Mouse (Mus musculus) hindbrain, embryonic 11.5 days (tissue): Measurements from ENCODE around the gene Gm1043. TPM values are rescaled to one million over a fixed set of nuclear protein-coding genes. Genes with fewer than 3 reads are reported as not detected.

Source experiments
- ATAC-seq: fragments of 200-750 bp; cut with Nextera tagmentation; 2 replicates; pipeline ENCODE4 v1.8.0; 2017; ENCODE audit warnings: mild to moderate bottlenecking, moderate TSS enrichment, moderate library complexity; ENCODE audit not compliant: low FRiP score
- DNase-seq: peaks from one replicate; pipeline ENCODE4 v3.0.0-alpha.2; 2015; ENCODE audit warnings: low spot score
- H3K27ac ChIP-seq: fragments of 300-500 bp; sonication (generic); 2 replicates; pipeline ENCODE4 v1.5.1; 2014; ENCODE audit warnings: mild to moderate bottlenecking, low read depth, low read length
- H3K27me3 ChIP-seq: fragments of 300-500 bp; sonication (generic); 2 replicates; pipeline ENCODE4 v1.6.1; 2014; ENCODE audit warnings: mild to moderate bottlenecking, low read length, moderate library complexity, mixed read lengths; ENCODE audit not compliant: control insufficient read depth, insufficient read depth
- H3K36me3 ChIP-seq: fragments of 300-500 bp; sonication (generic); 2 replicates; pipeline ENCODE4 v1.6.1; 2014; ENCODE audit warnings: mild to moderate bottlenecking, low read length, moderate library complexity, mixed read lengths; ENCODE audit not compliant: control insufficient read depth, insufficient read depth
- H3K4me1 ChIP-seq: fragments of 300-500 bp; sonication (generic); replicated peaks from 2 replicates; pipeline ENCODE4 v1.6.1; 2014; ENCODE audit warnings: low read length, mixed read lengths; ENCODE audit not compliant: control insufficient read depth, insufficient read depth
- H3K4me2 ChIP-seq: fragments of 300-500 bp; sonication (generic); replicated peaks from 2 replicates; pipeline ENCODE4 v1.6.1; 2014; ENCODE audit warnings: mild to moderate bottlenecking, low read depth, low read length
- H3K4me3 ChIP-seq: fragments of 300-500 bp; sonication (generic); 2 replicates; pipeline ENCODE4 v1.5.1; 2014; ENCODE audit warnings: low read depth, low read length
- H3K9ac ChIP-seq: fragments of 300-500 bp; sonication (generic); 2 replicates; pipeline ENCODE4 v1.6.1; 2014; ENCODE audit warnings: low read depth, low read length
- H3K9me3 ChIP-seq: fragments of 300-500 bp; sonication (generic); 2 replicates; pipeline ENCODE4 v1.6.1; 2016; ENCODE audit warnings: low read length; ENCODE audit not compliant: control insufficient read depth
- WGBS: fragments of 180-500 bp; shearing (Covaris S2); extraction: QIAGEN DNeasy Blood & Tissue Kit; methylation state at CpG from one replicate; pipeline ENCODE4 v1.1.7; 2014; 5-methylcytosine and 5-hydroxymethylcytosine counted together
- polyA plus RNA-seq: library from polyadenylated mRNA; unstranded; fragments of >200 nt; fragmentation: Nextera tagmentation; extraction: Ambion mirVana; gene quantifications from 2 replicates; pipeline ENCODE4 v1.2.1, GENCODE M21; 2014

The Gm1043 gene
- polyA plus RNA-seq, 1 experiment from 2014 or later: 0.09 TPM

DNA sequence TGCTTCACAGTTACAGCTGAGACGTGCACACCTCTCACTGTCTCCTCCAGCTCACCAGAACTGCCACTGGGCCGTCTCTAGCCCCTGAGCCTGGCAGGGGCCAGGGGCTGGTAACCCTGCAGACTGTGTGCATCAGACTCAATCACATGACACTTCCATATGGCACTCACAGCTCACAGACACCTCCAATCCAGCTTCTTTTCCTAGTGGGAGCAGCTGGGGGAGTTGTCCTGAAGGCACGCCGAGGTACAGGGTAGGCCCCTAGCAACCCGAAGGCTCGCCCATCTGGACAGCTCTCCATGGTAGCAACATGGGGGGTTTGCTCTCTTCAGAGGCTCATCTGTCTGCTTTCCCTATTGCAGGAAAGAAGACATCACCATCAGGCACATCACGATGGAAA lies 143.7 kb downstream of the Gm1043 start:
- H3K27me3 ChIP-seq: no peaks in the 10 kb centered on the region
- ATAC-seq: peak; percentile 40; the same call in 1 of the 2 replicates
- H3K9me3 ChIP-seq: no peaks in the 10 kb centered on the region
- H3K36me3 ChIP-seq: no peaks in the 10 kb centered on the region
- H3K4me1 ChIP-seq: no peaks in the 10 kb centered on the region
- no peak overlapping the region for H3K9ac ChIP-seq
- no peak overlapping the region for H3K4me3 ChIP-seq
- H3K4me2 ChIP-seq: no peak overlapping the region
- 60% methylated on average over 7 of the region's 7 CpGs for WGBS
- H3K27ac ChIP-seq: 0 out of 2 replicates have a peak overlapping the region, but pooled peaks have one; percentile 27
- no peak for DNase-seq

DNA sequence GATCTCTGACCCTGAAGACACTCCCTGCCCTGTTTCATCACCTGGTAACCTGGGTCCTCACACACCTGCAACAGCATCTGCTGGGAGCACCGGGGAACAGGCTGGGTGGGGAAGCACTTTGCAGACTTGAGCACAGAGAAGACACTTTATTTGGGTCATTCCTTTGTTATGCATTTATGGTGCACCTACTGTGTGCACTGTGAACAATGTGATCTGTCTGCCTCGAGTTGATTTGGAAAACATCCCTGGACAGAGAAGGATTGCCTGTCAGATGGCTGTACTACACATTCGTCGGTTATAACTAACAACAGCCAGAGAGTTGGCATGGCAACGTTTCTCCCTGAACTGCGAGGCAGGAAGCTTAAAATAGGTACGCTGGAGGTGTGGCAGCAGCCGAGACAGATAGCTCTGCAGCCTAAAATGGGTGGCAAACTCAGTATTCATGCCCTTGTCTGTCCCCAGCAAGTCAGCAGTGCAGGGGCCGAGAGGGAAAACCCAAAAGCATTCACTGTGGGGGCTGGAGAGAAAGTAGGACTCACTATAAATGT lies 147.9 kb downstream of the Gm1043 start:
- H3K36me3 ChIP-seq: no peaks in the 10 kb centered on the region
- H3K9me3 ChIP-seq: no peaks in the 10 kb centered on the region
- no peaks in the 10 kb centered on the region for H3K27me3 ChIP-seq
- no peak overlapping the region for H3K4me2 ChIP-seq
- H3K9ac ChIP-seq: no peak overlapping the region
- DNase-seq: no peak
- H3K27ac ChIP-seq: no peak overlapping the region
- 53% methylated on average over 9 of the region's 9 CpGs for WGBS
- H3K4me1 ChIP-seq: no peaks in the 10 kb centered on the region
- ATAC-seq: no peak
- H3K4me3 ChIP-seq: no peak overlapping the region

DNA sequence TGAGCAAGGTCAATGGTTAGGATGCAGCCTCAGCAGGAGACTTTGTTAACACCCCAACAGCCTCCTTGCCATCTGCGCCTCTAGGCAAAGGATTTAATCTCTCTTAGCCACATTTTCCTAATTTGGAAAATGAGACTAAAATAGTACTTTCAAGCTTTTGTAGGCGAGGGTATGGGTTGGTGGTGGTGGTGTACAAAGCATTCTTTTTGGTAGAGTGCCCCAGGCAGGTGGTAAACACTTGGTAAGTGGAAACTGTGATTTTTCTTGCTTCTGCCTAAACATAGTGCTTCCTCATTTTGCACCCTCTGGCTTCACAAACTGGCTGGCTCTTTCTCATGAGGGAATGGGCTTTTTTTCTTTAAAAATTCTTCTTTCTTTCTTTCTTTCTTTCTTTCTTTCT lies 153.5 kb downstream of the Gm1043 start:
- Histone ChIP-seq H3K36me3 (no peaks in the 10 kb centered on the region), H3K27me3 (peaks cover 32% of the 10 kb centered on the region), H3K9ac (no peak overlapping the region), H3K4me3 (no peak overlapping the region), H3K9me3 (no peaks in the 10 kb centered on the region), H3K27ac (no peak overlapping the region), H3K4me2 (no peak overlapping the region), H3K4me1 (peaks cover 3% of the 10 kb centered on the region; the same call in 1 of the 2 replicates)
- DNase-seq (no peak), ATAC-seq (no peak)
- WGBS: 35% methylated on average over 2 of the region's 2 CpGs

DNA sequence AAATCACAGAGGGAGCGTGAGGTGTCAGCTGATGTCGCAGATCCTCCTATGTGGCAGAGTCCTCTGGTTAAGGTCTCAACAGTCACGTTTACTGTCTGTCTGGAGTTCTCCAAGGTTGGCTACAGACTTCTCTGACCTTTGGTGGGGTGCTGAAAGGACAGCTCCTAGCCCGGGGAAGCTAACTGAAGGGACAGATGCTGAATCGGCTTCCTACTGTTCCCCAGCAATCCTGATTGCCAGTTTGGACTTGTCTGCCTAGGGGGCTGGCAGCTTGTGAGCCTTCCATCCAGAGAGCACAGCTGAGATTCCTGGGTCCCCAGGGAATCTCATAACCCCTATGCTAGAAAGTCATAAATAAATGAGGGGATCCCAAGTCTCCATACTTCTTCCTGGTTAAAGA lies 155.4 kb downstream of the Gm1043 start:
- Histone ChIP-seq H3K36me3 (no peaks in the 10 kb centered on the region), H3K4me3 (no peak overlapping the region), H3K9me3 (no peaks in the 10 kb centered on the region), H3K9ac (no peak overlapping the region), H3K27ac (no peak overlapping the region), H3K27me3 (peaks cover 35% of the 10 kb centered on the region), H3K4me2 (no peak overlapping the region), H3K4me1 (peaks cover 3% of the 10 kb centered on the region; the same call in 1 of the 2 replicates)
- 5% methylated on average over 5 of the region's 5 CpGs for WGBS
- DNase-seq: peak; percentile 67
- ATAC-seq: no peak

DNA sequence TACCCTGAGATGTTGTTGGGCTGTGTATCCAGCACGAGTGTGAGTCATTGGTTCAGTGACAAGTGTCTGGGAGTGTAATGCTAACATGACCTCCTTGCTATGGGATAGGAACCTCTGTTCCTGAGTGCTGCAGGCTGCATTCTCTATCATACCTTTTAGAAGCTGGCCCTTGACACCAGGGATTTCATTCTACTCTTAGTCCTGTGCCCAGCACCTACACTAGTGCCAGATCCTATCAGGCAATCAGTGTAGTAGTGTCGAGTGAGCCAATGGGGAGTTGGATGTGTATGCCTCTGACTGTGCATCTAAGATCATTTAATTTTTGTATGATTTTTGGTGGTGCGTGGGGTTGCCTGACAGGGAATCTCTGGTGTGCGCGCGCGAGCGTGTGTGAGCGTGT lies 156.1 kb downstream of the Gm1043 start:
- peaks cover 35% of the 10 kb centered on the region for H3K27me3 ChIP-seq

DNA sequence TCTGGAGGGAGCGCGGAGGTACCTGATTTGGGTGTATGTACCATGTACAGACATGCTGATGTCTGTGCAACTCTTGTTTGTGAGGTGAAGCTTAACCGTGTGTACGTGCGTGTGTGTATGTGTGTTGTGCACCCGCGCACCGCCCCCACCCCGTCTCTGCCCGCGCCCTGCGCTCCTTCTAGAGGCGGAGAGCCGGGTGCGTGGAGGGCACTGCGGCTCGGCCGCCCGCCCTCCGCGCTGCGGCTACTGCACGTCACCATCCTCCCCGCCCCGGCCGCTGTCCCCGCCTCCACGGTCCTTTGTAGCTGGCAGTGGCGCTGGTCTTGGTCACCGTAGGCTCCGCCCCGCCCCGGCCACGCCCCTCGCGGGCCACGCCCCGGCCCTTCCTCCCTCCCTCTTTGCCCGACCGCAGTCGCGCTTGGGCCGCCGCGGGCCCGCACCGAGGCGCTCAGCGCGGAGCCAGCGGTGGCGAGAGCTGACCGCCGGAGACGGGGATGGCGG lies 156.5 kb downstream of the Gm1043 start, which contains the start of gene Crmp1:
Crmp1 (plus strand) TSS at position 290 of the 501 bp plus-strand sequence.
- peak within 1 kb of the TSS; percentile 52 for H3K4me3 ChIP-seq
- no peaks in the 10 kb centered on the region for H3K9me3 ChIP-seq
- H3K4me2 ChIP-seq: peak within 1 kb of the TSS; percentile 80
- peak within 1 kb of the TSS; percentile 73 for H3K27ac ChIP-seq
- peaks cover 35% of the 10 kb centered on the region for H3K27me3 ChIP-seq
- 2% methylated on average over 39 of the region's 56 CpGs for WGBS
- peaks cover 3% of the 10 kb centered on the region; the same call in 1 of the 2 replicates for H3K4me1 ChIP-seq
- DNase-seq (peak; percentile 94), ATAC-seq (peak; percentile 77)
- H3K9ac ChIP-seq: peak within 1 kb of the TSS; percentile 70
- no peaks in the 10 kb centered on the region for H3K36me3 ChIP-seq

More for the DNA sequence above, 156.1 kb downstream of the Gm1043 start:
- H3K4me2 ChIP-seq: peak overlapping the region; percentile 80
- H3K4me1 ChIP-seq: peaks cover 3% of the 10 kb centered on the region; the same call in 1 of the 2 replicates
- peak overlapping the region; percentile 52 for H3K4me3 ChIP-seq
- no peaks in the 10 kb centered on the region for H3K9me3 ChIP-seq
- ATAC-seq: peak; percentile 8
- H3K9ac ChIP-seq: peak overlapping the region; percentile 36; the same call in 1 of the 2 replicates
- no peaks in the 10 kb centered on the region for H3K36me3 ChIP-seq
- whole genome bisulfite sequencing: 16% methylated on average over 9 of the region's 9 CpGs
- peak; percentile 27 for DNase-seq
- H3K27ac ChIP-seq: peak overlapping the region; percentile 63

DNA sequence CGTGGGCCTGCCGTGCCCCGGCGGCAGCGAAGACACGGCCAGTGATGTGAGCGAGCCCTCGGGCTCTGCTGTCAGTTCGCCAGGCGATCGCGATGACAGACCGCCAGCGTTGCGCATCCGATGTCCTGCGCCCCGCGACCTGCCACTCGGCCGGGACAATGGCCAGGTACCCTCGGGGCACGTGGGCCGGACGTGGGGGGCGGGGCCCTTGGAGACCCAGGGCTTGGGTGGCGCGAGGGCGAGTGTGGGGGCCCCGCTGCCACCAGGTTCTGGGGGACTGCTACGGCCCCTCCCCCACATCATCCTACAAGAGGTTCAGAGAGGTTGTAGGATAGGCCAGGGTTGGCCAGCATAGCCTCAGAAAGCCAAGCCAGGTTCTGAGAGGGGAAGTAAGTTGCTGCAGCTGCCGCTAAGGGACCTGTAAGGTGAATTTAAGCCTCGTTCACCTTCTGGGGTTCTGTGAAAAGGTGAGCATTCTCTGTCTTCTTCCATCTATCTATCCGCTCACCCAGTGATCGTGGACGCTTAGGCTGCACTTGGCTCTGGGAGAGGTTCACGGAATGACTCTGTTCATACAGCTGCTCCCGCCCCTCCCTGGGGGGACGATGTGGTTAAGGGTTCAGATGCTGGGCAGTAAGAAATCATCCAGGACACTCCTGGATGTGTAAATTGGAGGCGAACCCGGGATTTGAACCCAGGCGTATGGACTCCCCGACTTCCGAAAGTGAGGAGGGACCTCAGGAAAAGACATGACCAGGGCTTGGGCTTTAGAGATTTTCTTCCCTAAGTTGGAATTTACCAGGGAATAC lies 157.4 kb downstream of the Gm1043 start:
- H3K4me1 ChIP-seq: peaks cover 4% of the 10 kb centered on the region; the same call in 1 of the 2 replicates
- H3K4me3 ChIP-seq: peak overlapping the region; percentile 52
- peak overlapping the region; percentile 70 for H3K9ac ChIP-seq
- peaks cover 35% of the 10 kb centered on the region for H3K27me3 ChIP-seq
- no peak for ATAC-seq
- WGBS: 10% methylated on average over 44 of the region's 44 CpGs
- peak overlapping the region; percentile 80 for H3K4me2 ChIP-seq
- peak overlapping the region; percentile 73 for H3K27ac ChIP-seq
- DNase-seq: peak; percentile 39
- no peaks in the 10 kb centered on the region for H3K36me3 ChIP-seq
- H3K9me3 ChIP-seq: no peaks in the 10 kb centered on the region

DNA sequence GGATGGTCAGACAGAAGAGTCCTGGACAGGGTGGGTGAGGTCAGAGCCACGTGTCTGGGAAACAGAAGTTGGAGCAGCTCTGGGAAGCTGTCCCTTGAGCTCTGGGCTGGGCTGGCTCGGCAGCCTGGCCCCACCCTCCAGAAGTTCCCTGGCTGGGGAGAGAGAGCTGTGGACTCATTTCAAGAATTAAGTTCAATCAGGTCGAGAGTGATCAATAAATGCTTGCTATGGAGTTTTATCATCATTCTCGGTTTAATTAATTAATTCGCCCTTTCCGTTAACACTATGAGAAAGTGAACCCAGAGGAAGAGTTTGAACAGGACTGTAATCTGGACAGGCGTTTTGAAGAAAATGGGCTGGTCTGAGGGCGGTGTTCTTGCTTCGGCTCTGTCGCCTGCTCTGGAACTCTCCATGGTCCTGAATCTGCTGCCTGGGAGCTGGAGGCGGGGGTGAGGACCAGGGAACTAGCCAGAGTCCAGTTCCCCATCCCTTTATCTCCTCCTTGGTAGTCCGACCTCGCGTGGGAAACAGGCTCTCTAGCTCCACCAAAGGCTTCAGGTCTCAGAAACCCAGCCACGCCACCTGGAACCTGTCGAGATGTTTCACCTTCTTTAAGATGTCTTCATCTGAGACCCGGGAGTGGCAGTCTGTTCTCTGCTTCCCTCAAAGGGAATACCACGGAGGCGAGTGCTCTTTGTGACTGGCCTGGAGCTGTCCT lies 158.2 kb downstream of the Gm1043 start:
- no peaks in the 10 kb centered on the region for H3K36me3 ChIP-seq
- peak overlapping the region; percentile 80 for H3K4me2 ChIP-seq
- ATAC-seq: no peak
- peak overlapping the region; percentile 73 for H3K27ac ChIP-seq
- WGBS: 3% methylated on average over 19 of the region's 19 CpGs
- no peaks in the 10 kb centered on the region for H3K9me3 ChIP-seq
- H3K4me3 ChIP-seq: peak overlapping the region; percentile 52
- H3K9ac ChIP-seq: peak overlapping the region; percentile 70
- DNase-seq: peak; percentile 82
- H3K4me1 ChIP-seq: peaks cover 5% of the 10 kb centered on the region; the same call in 1 of the 2 replicates
- H3K27me3 ChIP-seq: peaks cover 35% of the 10 kb centered on the region
